Mouse (Mus musculus) frontal cortex, adult (tissue): ENCODE measurements around the gene Pcx.

ENCODE experiments used
- ATAC-seq: cut with Nextera tagmentation; 2 replicates; pipeline ENCODE4 v1.9.2; 2017; ENCODE audit warnings: mild to moderate bottlenecking, moderate library complexity, mixed read lengths; ENCODE audit not compliant: low TSS enrichment

Pcx gene

GRCm38 (mm10) chr19:4496535-4497262, 13.6 kb upstream of the Pcx start:
- ATAC-seq = no peak

- 0 out of 2 replicates have a peak, but pooled peaks have one; percentile 57 for ATAC-seq
Measured at GRCm38 (mm10) chr19:4497263-4497973, 12.9 kb upstream of the Pcx start.

GRCm38 (mm10) chr19:4498062-4498933, 12.0 kb upstream of the Pcx start, which contains the start of gene 2010003K11Rik:
Gene 2010003K11Rik (minus strand): TSS chr19:4498583.
- no peak for ATAC-seq

GRCm38 (mm10) chr19:4502701-4503100, 7.6 kb upstream of the Pcx start:
- no peak for ATAC-seq

GRCm38 (mm10) chr19:4504830-4505229, 5.4 kb upstream of the Pcx start:
- ATAC-seq = no peak

GRCm38 (mm10) chr19:4507746-4508145, 2.5 kb upstream of the Pcx start:
- no peak for ATAC-seq

GRCm38 (mm10) chr19:4511116-4511841, 1.0 kb downstream of the Pcx start:
- no peak for ATAC-seq

- no peak for ATAC-seq
Measured at GRCm38 (mm10) chr19:4513236-4513858, 3.1 kb downstream of the Pcx start.

- ATAC-seq = no peak
Measured at GRCm38 (mm10) chr19:4515746-4516145, 5.5 kb downstream of the Pcx start.

GRCm38 (mm10) chr19:4516288-4516687, 6.0 kb downstream of the Pcx start:
- ATAC-seq = no peak

GRCm38 (mm10) chr19:4517483-4517882, 7.2 kb downstream of the Pcx start:
- no peak for ATAC-seq

GRCm38 (mm10) chr19:4521426-4522050, 11.3 kb downstream of the Pcx start:
- no peak for ATAC-seq

GRCm38 (mm10) chr19:4534646-4535045, 24.4 kb downstream of the Pcx start:
- ATAC-seq = no peak

GRCm38 (mm10) chr19:4535922-4536321, 25.6 kb downstream of the Pcx start:
- no peak for ATAC-seq

GRCm38 (mm10) chr19:4536606-4537005, 26.3 kb downstream of the Pcx start:
- ATAC-seq = no peak

- no peak for ATAC-seq
Measured at GRCm38 (mm10) chr19:4540263-4540662, 30.0 kb downstream of the Pcx start.

GRCm38 (mm10) chr19:4540992-4541391, 30.7 kb downstream of the Pcx start:
- no peak for ATAC-seq

- ATAC-seq = no peak
Measured at GRCm38 (mm10) chr19:4542081-4542480, 31.8 kb downstream of the Pcx start.

- ATAC-seq = no peak
Measured at GRCm38 (mm10) chr19:4545091-4545490, 34.8 kb downstream of the Pcx start.

GRCm38 (mm10) chr19:4545841-4546240, 35.6 kb downstream of the Pcx start:
- ATAC-seq = no peak

GRCm38 (mm10) chr19:4547801-4548200, 37.5 kb downstream of the Pcx start:
- ATAC-seq = no peak
